Mouse (Mus musculus) liver, postnatal 0 days (tissue): ENCODE results near the gene Gm9507.

Experiments used
- CTCF ChIP-seq: sonication (generic); IDR thresholded peaks from 2 replicates; pipeline ENCODE4 v1.5.1; 2016; ENCODE audit warnings: antibody characterized with exemption, low read depth
- EP300 ChIP-seq: IDR thresholded peaks from 2 replicates; pipeline ENCODE4 v1.6.1; 2016; ENCODE audit warnings: antibody characterized with exemption, low read depth, mild to moderate bottlenecking

DNA sequence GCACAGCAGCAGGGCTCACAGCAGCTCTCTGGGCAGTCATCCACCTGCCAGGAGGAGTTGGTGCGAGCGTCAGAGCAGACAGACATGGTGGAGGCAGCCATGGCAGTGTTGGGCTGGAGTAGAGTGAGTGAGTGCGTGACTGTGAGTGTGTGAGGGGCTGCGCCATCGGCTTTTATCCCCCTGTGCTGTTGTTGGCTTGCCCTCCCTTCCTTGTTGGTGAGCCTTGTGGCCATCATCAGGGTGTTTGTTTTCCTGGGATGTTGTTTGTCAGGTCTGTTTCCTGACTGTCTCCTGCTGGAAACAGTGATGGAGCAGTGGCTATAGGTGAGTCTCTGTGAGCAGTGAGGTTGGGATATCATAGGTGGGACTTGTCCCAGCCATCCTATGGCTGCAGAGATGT, at the start of gene Gm9507:
- TF ChIP-seq CTCF (no peak), EP300 (no peak)
